Mouse (Mus musculus) heart, embryonic 14.5 days (tissue): Measurements from ENCODE around the gene Castor2. TPM values are rescaled to one million over a fixed set of nuclear protein-coding genes. Genes with fewer than 3 reads are reported as not detected.

ENCODE experiments used
- ATAC-seq: fragments of 200-750 bp; cut with Nextera tagmentation; 2 replicates; pipeline ENCODE4 v1.8.0; 2017; ENCODE audit warnings: low read depth, moderate TSS enrichment; ENCODE audit not compliant: insufficient number of reproducible peaks, insufficient read depth, low FRiP score
- H3K27ac ChIP-seq, 2 experiments: fragments of 200-500 bp in 1 of 2; fragments of 300-500 bp in 1 of 2; sonication (generic) in 1 of 2; replicated peaks in 1 of 2; 2 replicates each; pipeline ENCODE4 v1.5.1; 2012 to 2014; ENCODE audit warnings: low read depth in 2 of 2, low read length in 2 of 2, control low read depth in 1 of 2, mild to moderate bottlenecking in 1 of 2, mixed read lengths in 1 of 2; ENCODE audit not compliant: control insufficient read depth in 1 of 2, insufficient read depth in 1 of 2
- H3K27me3 ChIP-seq: fragments of 300-500 bp; sonication (generic); 2 replicates; pipeline ENCODE4 v1.6.1; 2014; ENCODE audit warnings: mild to moderate bottlenecking, low read length, control low read depth; ENCODE audit not compliant: control insufficient read depth, insufficient read depth
- H3K36me3 ChIP-seq: fragments of 300-500 bp; sonication (generic); 2 replicates; pipeline ENCODE4 v1.6.1; 2014; ENCODE audit warnings: mild to moderate bottlenecking, control low read depth, low read length, mixed read lengths; ENCODE audit not compliant: control insufficient read depth, insufficient read depth
- H3K4me1 ChIP-seq, 2 experiments: fragments of 200-500 bp in 1 of 2; fragments of 300-500 bp in 1 of 2; sonication (generic) in 1 of 2; 2 replicates each; pipeline ENCODE4 v1.6.1; 2012 to 2014; ENCODE audit warnings: low read length in 2 of 2, control low read depth in 1 of 2, mixed read lengths in 1 of 2; ENCODE audit not compliant: control insufficient read depth in 2 of 2, insufficient read depth in 2 of 2
- H3K4me2 ChIP-seq: fragments of 300-500 bp; sonication (generic); 2 replicates; pipeline ENCODE4 v1.6.1; 2014; ENCODE audit warnings: mild to moderate bottlenecking, low read length
- H3K4me3 ChIP-seq, 2 experiments: fragments of 200-500 bp in 1 of 2; fragments of 300-500 bp in 1 of 2; sonication (generic) in 1 of 2; 2 replicates each; pipeline ENCODE4 v1.5.1; 2012 to 2014; ENCODE audit warnings: low read length in 2 of 2, mild to moderate bottlenecking in 2 of 2, control low read depth in 1 of 2, low read depth in 1 of 2, moderate library complexity in 1 of 2; ENCODE audit not compliant: control insufficient read depth in 1 of 2, insufficient read depth in 1 of 2
- H3K9ac ChIP-seq: fragments of 300-500 bp; sonication (generic); 2 replicates; pipeline ENCODE4 v1.6.1; 2014; ENCODE audit warnings: mild to moderate bottlenecking, low read length
- H3K9me3 ChIP-seq: fragments of 300-500 bp; sonication (generic); 2 replicates; pipeline ENCODE4 v1.6.1; 2016; ENCODE audit warnings: low read length, control low read depth; ENCODE audit not compliant: control insufficient read depth
- WGBS: fragments of 180-500 bp; shearing (Covaris S2); extraction: QIAGEN DNeasy Blood & Tissue Kit; methylation state at CpG from one replicate; pipeline ENCODE4 v1.1.7; 2014; 5-methylcytosine and 5-hydroxymethylcytosine counted together
- polyA plus RNA-seq: library from polyadenylated mRNA; unstranded; fragments of >200 nt; fragmentation: Nextera tagmentation; extraction: Ambion mirVana; gene quantifications from 2 replicates; pipeline ENCODE4 v1.2.1, GENCODE M21; 2014

Castor2 gene
- polyA plus RNA-seq, 1 experiment from 2014 or later: 6.2 TPM

GRCm38 (mm10) chr5:134186059-134186458 lies 86.5 kb downstream of the Castor2 start:
- Histone ChIP-seq H3K9ac (no peak overlapping the region), H3K36me3 (no peaks in the 10 kb centered on the region), H3K4me3 (no peak overlapping the region), H3K4me2 (no peak overlapping the region), H3K27me3 (no peaks in the 10 kb centered on the region), H3K27ac (no peak overlapping the region), H3K4me1 (peaks cover 10 to 11% of the 10 kb centered on the region in 2 experiments), H3K9me3 (no peaks in the 10 kb centered on the region)
- WGBS: 81% methylated on average over 3 of the region's 3 CpGs
- no peak for ATAC-seq

- WGBS: 75% methylated on average over 4 of the region's 4 CpGs
- Histone ChIP-seq H3K4me2 (no peak overlapping the region), H3K9ac (no peak overlapping the region), H3K9me3 (no peaks in the 10 kb centered on the region), H3K4me3 (no peak overlapping the region), H3K4me1 (peaks cover 10 to 11% of the 10 kb centered on the region in 2 experiments), H3K27ac (no peak overlapping the region), H3K27me3 (no peaks in the 10 kb centered on the region), H3K36me3 (no peaks in the 10 kb centered on the region)
- ATAC-seq: no peak
These were observed 87.6 kb downstream of the Castor2 start for GRCm38 (mm10) chr5:134186961-134187731.

GRCm38 (mm10) chr5:134188571-134188970 lies 89.1 kb downstream of the Castor2 start:
- no peaks in the 10 kb centered on the region for H3K9me3 ChIP-seq
- 86% methylated on average over 7 of the region's 7 CpGs for WGBS
- no peak overlapping the region for H3K9ac ChIP-seq
- peaks cover under 1 to 1% of the 10 kb centered on the region in 2 experiments for H3K4me1 ChIP-seq
- ATAC-seq: no peak
- H3K4me3 ChIP-seq: no peak overlapping the region
- H3K27ac ChIP-seq: no peak overlapping the region
- no peak overlapping the region for H3K4me2 ChIP-seq
- H3K27me3 ChIP-seq: no peaks in the 10 kb centered on the region
- H3K36me3 ChIP-seq: peaks cover 8% of the 10 kb centered on the region; the same call in 1 of the 2 replicates

GRCm38 (mm10) chr5:134193664-134194063 lies 94.2 kb downstream of the Castor2 start:
- H3K4me1 ChIP-seq: no peaks in the 10 kb centered on the region
- H3K4me2 ChIP-seq: no peak overlapping the region
- ATAC-seq: no peak
- H3K9ac ChIP-seq: no peak overlapping the region
- no peaks in the 10 kb centered on the region for H3K27me3 ChIP-seq
- no peaks in the 10 kb centered on the region for H3K9me3 ChIP-seq
- no peak overlapping the region for H3K27ac ChIP-seq
- WGBS: 82% methylated on average over 8 of the region's 8 CpGs
- H3K4me3 ChIP-seq: no peak overlapping the region
- H3K36me3 ChIP-seq: peaks cover 41% of the 10 kb centered on the region

Other genes starting within 250 kb of the Castor2 start
- 18.8 and 21.5 TPM in 2 replicates for gene Rcc1l, start 77.1 kb downstream of the Castor2 start, polyA plus RNA-seq
- 6.2 and 6.5 TPM in 2 replicates for gene Gtf2ird2, start 84.3 kb downstream of the Castor2 start, polyA plus RNA-seq
- 3.0 and 3.4 TPM in 2 replicates for gene Ncf1, start 129.9 kb downstream of the Castor2 start, polyA plus RNA-seq
- gene Gtf2i, start 215.0 kb downstream of the Castor2 start, polyA plus RNA-seq: 131 and 132 TPM in 2 replicates